Mouse (Mus musculus) stomach, postnatal 0 days (tissue): ENCODE results near the gene Klra2.

ENCODE experiments used
- CTCF ChIP-seq: IDR thresholded peaks from 2 replicates; pipeline ENCODE4 v1.5.1; 2016; ENCODE audit warnings: antibody characterized with exemption, low read depth, mild to moderate bottlenecking, moderate library complexity
- EP300 ChIP-seq: optimal IDR thresholded peaks from 2 replicates; pipeline ENCODE3; 2016; ENCODE audit warnings: antibody characterized with exemption

DNA sequence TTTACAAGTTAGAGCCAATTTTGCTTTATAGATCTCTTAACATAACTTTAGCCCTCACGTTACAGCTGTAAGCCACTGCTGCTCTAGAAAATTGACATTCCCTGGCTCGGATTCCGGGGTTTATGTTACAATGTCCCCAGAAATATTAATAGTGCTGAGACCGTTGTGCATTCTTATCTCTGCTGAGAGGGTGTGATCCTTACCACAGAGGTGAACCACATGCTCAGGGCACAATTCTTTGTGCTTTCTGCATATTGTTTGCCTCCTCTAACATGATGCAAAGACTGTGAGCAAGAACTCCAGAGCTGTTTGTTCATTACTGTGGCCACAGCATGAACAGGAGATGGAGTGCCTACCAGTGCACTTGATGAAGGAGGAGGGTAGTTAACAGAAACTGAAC lies 29.5 kb upstream of the Klra2 start:
- TF ChIP-seq CTCF (no peak), EP300 (no peak)
